Mouse (Mus musculus): ENCODE data around the gene Olfr96. TPM values are rescaled to one million over a fixed set of nuclear protein-coding genes. Genes with fewer than 3 reads are reported as not detected.
A peak's percentile ranks its signal among the peaks of the same experiment; 100 is the strongest.
"Not testable (repeated sequence)": the region's sequence is repeated elsewhere in the genome, so short reads cannot be mapped to it uniquely, and the experiment has no call there.

Olfr96 gene
- total RNA-seq (2021): not detected
- long read RNA-seq, experiment 1: 0 reads
- long read RNA-seq, experiment 2: 0 reads

DNA sequence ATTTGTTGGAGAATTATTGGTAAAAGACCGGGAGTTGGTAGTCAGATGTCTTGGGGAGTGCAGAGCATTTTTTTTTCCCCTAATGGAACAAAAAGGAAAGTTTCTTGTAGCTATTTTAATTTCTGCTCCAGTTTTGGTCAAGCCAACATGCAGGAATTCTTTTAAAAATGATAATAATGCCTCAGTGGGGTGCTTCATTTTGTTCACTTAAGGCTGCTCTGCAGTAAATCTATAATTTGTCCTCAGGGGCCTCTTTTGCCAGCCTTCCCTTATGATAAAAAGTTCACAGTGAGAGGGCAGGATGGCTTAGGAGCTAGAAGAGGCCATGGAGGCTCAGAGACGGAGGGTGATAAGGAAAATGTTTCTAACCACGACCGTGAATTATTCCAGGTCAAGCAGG lies at the start of gene Olfr96:
Olfr96 (plus strand) TSS at position 301 of the 400 bp plus-strand sequence.
- DNase-seq (ENCODE audit: low spot score in 2 of 2): no peak

- DNase-seq (ENCODE audit: low spot score in 2 of 2): no peak
Measured at GRCm38 (mm10) chr17:37185474-37185873, 34.5 kb upstream of the Olfr96 start.

- no peak for DNase-seq (ENCODE audit: low spot score in 2 of 2)
Measured at GRCm38 (mm10) chr17:37190711-37191110, 29.2 kb upstream of the Olfr96 start.

DNA sequence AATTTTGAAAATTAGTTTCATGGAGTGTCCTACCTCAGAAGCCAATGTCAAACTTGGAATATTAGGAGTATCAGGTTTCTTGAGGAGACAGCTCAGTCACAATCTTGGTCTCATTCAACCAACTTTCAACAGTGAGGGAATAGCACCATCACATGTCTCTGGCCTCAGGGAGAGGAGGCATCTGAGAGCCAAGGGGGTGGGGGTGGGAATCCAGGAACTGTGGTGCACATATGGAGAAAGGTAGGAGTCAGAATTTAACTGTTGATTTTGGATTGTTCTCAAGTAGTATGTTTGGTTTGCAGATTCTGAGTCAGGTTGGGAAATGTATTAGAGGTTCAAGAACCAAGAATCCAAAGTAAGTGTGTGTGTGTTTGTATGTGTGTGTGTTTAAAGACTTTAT lies 26.9 kb upstream of the Olfr96 start:
- no peak for DNase-seq (ENCODE audit: low spot score in 2 of 2)

DNA sequence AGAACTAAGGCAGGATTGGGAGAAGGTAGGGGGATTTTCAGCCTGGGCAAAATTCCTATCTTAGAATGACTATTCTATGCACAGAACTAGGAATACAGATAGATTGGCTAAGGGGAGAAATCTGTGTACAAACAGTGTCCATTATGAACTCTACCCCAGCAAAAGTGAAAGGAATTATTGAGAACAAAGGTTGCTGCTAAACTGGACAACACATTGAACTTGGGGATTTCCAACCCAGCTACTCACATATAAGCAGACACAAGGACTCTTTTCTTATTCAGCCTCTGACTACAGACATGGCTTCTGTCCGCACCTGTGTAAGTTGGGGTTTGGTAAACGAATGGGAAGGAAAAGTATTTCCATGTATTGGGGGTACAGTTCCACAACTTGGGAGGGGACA lies 26.3 kb upstream of the Olfr96 start, which contains the start of gene Ubd:
Ubd (plus strand) TSS at position 237 of the 400 bp plus-strand sequence.
- DNase-seq (ENCODE audit: low spot score in 2 of 2): no peak

DNA sequence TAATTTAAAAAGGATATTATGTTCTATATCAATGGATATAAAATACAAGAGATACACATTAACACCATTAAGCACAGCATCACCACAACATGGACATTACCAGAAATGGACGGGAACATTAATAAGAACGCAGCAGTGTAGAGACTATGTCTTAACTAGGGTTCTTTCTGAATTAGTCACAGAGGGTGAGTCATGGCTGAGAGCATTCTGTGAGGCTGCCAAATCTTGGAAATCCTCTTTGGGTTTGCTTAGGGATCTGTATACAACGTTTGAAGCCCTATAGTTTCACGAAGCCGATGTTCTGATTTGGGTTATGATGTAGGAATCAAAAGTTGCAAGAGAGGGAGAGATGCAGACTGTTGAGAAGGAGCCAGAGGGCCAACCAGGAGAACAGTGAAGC lies 25.2 kb upstream of the Olfr96 start:
- no peak for DNase-seq (ENCODE audit: low spot score in 2 of 2)

- peak in 1 of 2 experiments; percentile 14 for DNase-seq (ENCODE audit: low spot score in 2 of 2)
Measured at GRCm38 (mm10) chr17:37196845-37197724, 22.9 kb upstream of the Olfr96 start.

GRCm38 (mm10) chr17:37200894-37201293 lies 19.1 kb upstream of the Olfr96 start, which contains the start of gene Olfr94:
Olfr94 (minus strand) TSS chr17:37200994.
- DNase-seq (ENCODE audit: low spot score in 2 of 2): no peak

GRCm38 (mm10) chr17:37203206-37203916 lies 16.6 kb upstream of the Olfr96 start:
- DNase-seq (ENCODE audit: low spot score in 2 of 2): peak; percentile 37 to 70

- no peak for DNase-seq (ENCODE audit: low spot score in 2 of 2)
Measured at GRCm38 (mm10) chr17:37203917-37204236, 16.1 kb upstream of the Olfr96 start.

DNA sequence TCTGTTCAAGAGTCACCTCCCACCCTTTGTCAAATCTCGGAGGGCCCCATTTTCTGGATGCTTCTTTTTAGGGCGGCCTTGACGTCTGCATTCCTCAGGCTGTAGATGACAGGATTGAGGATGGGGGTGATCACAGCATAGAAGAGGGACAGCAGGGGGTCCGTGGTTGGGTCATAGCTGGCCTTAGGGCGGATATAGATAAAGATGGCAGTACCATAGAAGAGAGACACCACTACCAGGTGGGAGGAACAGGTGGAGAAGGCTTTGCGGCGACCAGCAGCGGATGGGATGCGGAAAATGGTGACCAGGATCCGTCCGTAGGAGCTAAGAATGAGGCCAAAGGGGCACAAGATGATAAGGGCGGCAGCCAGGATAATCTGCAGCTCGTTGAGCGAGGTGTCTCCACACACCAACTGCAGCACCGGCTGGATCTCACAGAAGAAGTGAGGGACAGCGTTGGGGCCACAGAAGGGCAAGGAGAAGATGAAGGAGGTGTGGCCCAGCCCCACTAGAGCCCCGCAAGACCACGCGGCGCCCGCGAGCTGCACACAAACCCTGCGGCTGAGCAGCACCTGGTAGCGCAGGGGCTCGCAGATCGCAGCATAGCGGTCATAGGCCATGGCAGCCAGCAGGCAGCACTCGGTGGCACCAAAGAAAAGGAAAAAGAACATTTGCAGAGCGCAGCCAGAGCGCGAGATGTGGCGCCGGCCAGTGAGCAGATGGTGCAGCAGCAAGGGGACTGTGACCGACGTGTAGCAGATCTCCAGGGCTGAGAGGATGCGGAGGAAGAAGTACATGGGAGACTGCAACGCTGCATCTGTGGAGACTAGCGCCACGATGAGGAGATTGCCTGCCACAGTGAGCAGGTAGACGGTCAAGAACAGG lies 8.8 kb upstream of the Olfr96 start:
- no peak for DNase-seq (ENCODE audit: low spot score in 2 of 2)

DNA sequence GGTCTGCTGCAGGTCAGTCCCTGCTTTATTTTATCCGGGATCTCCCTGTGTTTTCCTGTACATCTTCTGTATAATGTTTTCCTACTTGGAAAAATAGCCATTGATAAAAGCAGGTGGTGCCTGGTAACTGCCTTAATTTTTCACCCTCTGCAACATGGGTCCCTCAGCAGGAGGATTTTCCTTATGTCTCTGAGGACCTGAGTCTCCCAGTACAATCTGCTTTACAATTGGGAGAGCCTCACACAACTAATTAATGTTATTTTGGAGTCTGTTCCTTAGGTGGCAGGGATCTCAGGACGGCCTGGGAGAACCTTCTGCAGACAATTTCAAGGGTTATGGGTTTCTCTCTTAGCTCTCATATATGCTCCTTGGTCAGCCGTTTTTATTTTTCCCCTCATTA lies 6.9 kb upstream of the Olfr96 start, which contains the start of gene Olfr95:
Olfr95 (minus strand) TSS at position 101 of the 400 bp plus-strand sequence.
- DNase-seq (ENCODE audit: low spot score in 2 of 2): no peak

- no peak for DNase-seq (ENCODE audit: low spot score in 2 of 2)
Measured at GRCm38 (mm10) chr17:37218486-37218885, 1.5 kb upstream of the Olfr96 start.

DNA sequence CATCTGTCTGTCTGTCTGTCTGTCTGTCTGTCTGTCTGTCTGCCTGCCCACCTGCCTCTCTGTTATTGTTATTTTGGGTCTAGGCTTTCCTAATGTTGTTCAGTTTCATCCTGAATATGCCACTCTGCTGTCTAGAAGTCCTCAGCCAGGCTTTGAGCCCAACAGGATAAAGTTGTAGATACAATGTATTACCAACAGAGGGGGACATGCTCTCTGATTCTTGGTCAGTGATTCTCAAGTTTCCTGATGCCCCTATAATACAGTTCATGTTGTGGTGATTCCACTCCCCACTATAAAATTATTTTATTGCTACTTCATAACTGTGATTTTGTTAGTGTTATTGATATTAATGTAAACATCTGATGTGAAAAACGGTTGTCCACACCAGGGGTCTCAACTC lies 1.9 kb downstream of the Olfr96 start:
- no peak for DNase-seq (ENCODE audit: low spot score in 2 of 2)

DNA sequence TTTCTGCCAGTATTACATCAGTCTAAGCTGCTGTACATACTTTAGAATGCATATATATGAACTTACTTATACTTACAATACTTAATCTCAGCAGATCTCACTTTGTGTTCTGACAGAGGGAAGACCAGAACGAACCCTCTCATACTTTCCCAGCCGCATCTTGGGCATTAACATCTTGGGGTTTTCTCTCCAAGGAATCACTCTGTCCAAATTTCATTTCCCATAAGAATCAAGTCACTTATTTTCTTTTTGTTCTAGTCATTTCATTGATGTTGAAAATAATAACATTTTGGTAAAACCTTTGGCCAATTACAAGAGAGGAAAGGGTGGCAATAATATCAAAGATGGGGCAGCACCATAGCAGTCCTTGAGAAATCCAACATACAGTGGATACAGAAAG lies 17.3 kb downstream of the Olfr96 start, which contains the start of gene Olfr97:
Olfr97 (minus strand) TSS at position 101 of the 400 bp plus-strand sequence.
- not testable (repeated sequence) for DNase-seq (ENCODE audit: low spot score in 2 of 2)

DNA sequence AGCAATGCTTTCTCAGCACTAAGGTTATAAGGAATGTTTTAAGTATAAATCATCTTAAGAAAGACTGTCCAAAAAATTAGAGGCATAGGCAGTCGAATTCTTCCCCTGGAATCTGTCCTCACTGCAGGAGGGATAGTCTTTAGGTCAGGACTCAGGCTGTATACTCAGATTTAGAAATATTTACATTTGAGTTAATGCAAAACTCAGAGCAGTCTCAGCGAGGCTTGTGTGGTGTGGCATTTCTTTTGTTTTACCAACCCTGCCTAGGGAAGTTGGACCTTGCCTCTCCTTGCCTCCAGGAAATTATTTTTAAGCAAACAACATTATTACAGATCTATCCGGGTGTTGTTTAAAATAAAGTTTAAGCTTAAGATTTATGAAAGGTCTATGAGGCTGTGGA lies 22.3 kb downstream of the Olfr96 start:
- no peak for DNase-seq (ENCODE audit: low spot score in 2 of 2)

- no peak for DNase-seq (ENCODE audit: low spot score in 2 of 2)
Measured at GRCm38 (mm10) chr17:37246715-37247114, 26.8 kb downstream of the Olfr96 start.

GRCm38 (mm10) chr17:37249460-37249859 lies 29.5 kb downstream of the Olfr96 start:
- DNase-seq (ENCODE audit: low spot score in 2 of 2): no peak

DNA sequence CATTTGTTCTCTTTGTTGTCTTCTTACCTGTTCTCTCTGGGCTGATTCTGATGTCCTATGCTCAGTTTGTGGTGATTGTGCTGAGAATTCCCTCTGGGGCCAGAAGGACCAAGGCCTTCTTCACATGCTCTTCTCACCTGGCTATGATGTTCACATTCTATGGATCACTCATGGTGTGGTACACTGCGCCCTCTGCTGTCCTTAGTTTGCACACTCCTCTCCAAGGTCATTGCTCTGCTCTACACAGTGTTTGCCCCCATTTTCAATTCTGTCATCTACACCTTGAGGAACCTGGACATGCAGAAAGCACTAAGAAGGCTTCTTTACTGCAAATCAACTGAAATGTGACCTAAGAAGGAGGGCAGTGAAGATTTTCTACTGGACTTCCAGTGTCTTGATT lies 30.6 kb downstream of the Olfr96 start:
- DNase-seq (ENCODE audit: low spot score in 2 of 2): no peak

DNA sequence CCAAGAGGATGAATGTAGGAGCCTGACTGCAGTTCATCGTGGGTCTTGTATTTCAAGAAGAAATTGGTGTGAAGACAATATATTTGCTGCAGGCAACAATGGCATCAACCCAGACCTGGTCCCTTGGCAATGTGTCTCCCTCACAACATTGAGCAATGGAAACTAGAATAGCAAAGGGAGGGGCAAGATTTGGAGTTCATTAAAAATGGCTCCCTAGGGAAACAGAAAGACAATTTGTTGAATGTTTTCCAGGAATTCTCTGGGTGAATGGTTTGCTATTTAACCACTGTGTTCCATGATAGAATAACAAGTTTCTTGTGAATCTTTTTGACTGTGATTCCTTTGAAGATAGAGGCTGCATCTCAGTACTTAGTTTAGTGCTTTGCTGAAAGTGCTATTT lies 43.7 kb downstream of the Olfr96 start, which contains the start of gene Olfr98:
Olfr98 (minus strand) TSS at position 124 of the 400 bp plus-strand sequence.
- no peak for DNase-seq (ENCODE audit: low spot score in 2 of 2)
